Mouse (Mus musculus) MEL (cell line): ENCODE results near the gene Mrpl10.

Source experiments
- CTCF ChIP-seq, 3 experiments: IDR thresholded peaks in 2 of 3; conservative IDR thresholded peaks in 1 of 3; 2 replicates each; pipeline ENCODE4 v1.5.1; 2011 to 2012; ENCODE audit warnings: low read length in 3 of 3, low read depth in 2 of 3, mild to moderate bottlenecking in 2 of 3, improper control_type of control experiment in 1 of 3, inconsistent platforms in 1 of 3, mixed read lengths in 1 of 3, moderate library complexity in 1 of 3; ENCODE audit not compliant: control insufficient read depth in 1 of 3, insufficient read depth in 1 of 3, poor library complexity in 1 of 3, severe bottlenecking in 1 of 3
- E2F4 ChIP-seq: IDR thresholded peaks from 2 replicates; pipeline ENCODE4 v1.6.1; 2011; ENCODE audit warnings: low read depth, low read length, improper control_type of control experiment, borderline replicate concordance
- GATA1 ChIP-seq: IDR thresholded peaks from 2 replicates; pipeline ENCODE4 v1.6.1; 2011; ENCODE audit warnings: low read depth, low read length, improper control_type of control experiment
- POLR2A ChIP-seq, 2 experiments: IDR thresholded peaks; 2 replicates each; pipeline ENCODE4 v1.6.1; 2011 to 2012; ENCODE audit warnings: low read length in 2 of 2, mild to moderate bottlenecking in 2 of 2, control low read depth in 1 of 2, improper control_type of control experiment in 1 of 2, low read depth in 1 of 2, moderate library complexity in 1 of 2; ENCODE audit not compliant: control insufficient read depth in 1 of 2, insufficient read depth in 1 of 2, poor library complexity in 1 of 2

- TF ChIP-seq CTCF (IDR thresholded peaks at IDR 0.05 in 2 of 3, conservative IDR thresholded peaks at IDR 0.05 in 1 of 3; ENCODE audit: control insufficient read depth in 1 of 3, insufficient read depth in 1 of 3, low read depth in 2 of 3, low read length in 3 of 3, poor library complexity in 1 of 3, severe bottlenecking in 1 of 3): no peak
- no peak for TF ChIP-seq POLR2A (IDR thresholded peaks at IDR 0.05; ENCODE audit: control insufficient read depth in 1 of 2, insufficient read depth in 1 of 2, low read depth in 1 of 2, low read length in 2 of 2, poor library complexity in 1 of 2)
- TF ChIP-seq E2F4: no peak
- no peak for TF ChIP-seq GATA1
These were observed 23.4 kb upstream of the Mrpl10 start for GRCm38 (mm10) chr11:97017696-97018582.
